Mouse (Mus musculus): ENCODE results near the gene Ankrd65. TPM values are rescaled to one million over a fixed set of nuclear protein-coding genes. Genes with fewer than 3 reads are reported as not detected.

Ankrd65 gene
- total and polyA plus RNA-seq, 3 experiments, result 0.12 TPM; not detected in 2

GRCm38 (mm10) chr4:155785819-155786218, 4.4 kb upstream of the Ankrd65 start, which contains the start of gene Tmem88b:
Tmem88b (minus strand) TSS chr4:155785874.
- Histone ChIP-seq H3K4me3 (ENCODE audit: control insufficient read depth in 1 of 2, insufficient read depth in 1 of 2, low read depth in 2 of 2, low read length in 2 of 2) (peak within 1 kb of the TSS; percentile 73 to 90), H3K79me2 (ENCODE audit: control insufficient read depth, insufficient read depth, low read length, poor library complexity) (no peaks in the 10 kb centered on the region; the same call in 1 of the 2 replicates), H3K27ac (ENCODE audit: control insufficient read depth, low read depth, low read length) (peak within 1 kb of the TSS; percentile 29), H3K9ac (ENCODE audit: control insufficient read depth, low read depth, low read length, poor library complexity, severe bottlenecking) (peak within 1 kb of the TSS; percentile 83), H3K4me1 (ENCODE audit: control insufficient read depth in 1 of 2, insufficient read depth in 2 of 2, low read length in 2 of 2) (peaks cover 14 to 23% of the 10 kb centered on the region in 2 experiments), H3K27me3 (ENCODE audit: control insufficient read depth in 1 of 2, insufficient read depth in 2 of 2, low read length in 2 of 2) (no peaks in the 10 kb centered on the region), H3K36me3 (ENCODE audit: control insufficient read depth in 1 of 2, insufficient read depth in 2 of 2, low read length in 2 of 2) (peaks cover 0 to 19% of the 10 kb centered on the region in 2 experiments; a peak in 2 of 4 replicates), H3K9me3 (replicated peaks; ENCODE audit: insufficient read depth, low read length) (no peaks in the 10 kb centered on the region)
- peak; percentile 80 for DNase-seq (ENCODE audit: low read depth, low spot score)
- TF ChIP-seq TBP (IDR thresholded peaks at IDR 0.05; ENCODE audit: low read depth, low read length) (0 out of 2 replicates have a peak, but pooled peaks have one; percentile 57), TCF12 (IDR thresholded peaks at IDR 0.05; ENCODE audit: low read depth, low read length) (peak; percentile 46; the same call in 1 of the 2 replicates), ZMIZ1 (IDR thresholded peaks at IDR 0.05; ENCODE audit: low read depth, low read length) (no peak), RCOR1 (IDR thresholded peaks at IDR 0.05; ENCODE audit: low read depth, low read length) (0 out of 2 replicates have a peak, but pooled peaks have one; percentile 23), POLR2AphosphoS2 (IDR thresholded peaks at IDR 0.05; ENCODE audit: low read length) (no peak), ZKSCAN1 (IDR thresholded peaks at IDR 0.05; ENCODE audit: low read depth, low read length) (no peak), USF2 (IDR thresholded peaks at IDR 0.05; ENCODE audit: borderline replicate concordance in 1 of 2, insufficient read depth in 1 of 2, low read depth in 1 of 2, low read length in 2 of 2) (no peak), E2F4 (IDR thresholded peaks at IDR 0.05; ENCODE audit: borderline replicate concordance, low read depth, low read length) (no peak), MAFK (IDR thresholded peaks at IDR 0.05; ENCODE audit: borderline replicate concordance, low read depth, low read length) (no peak), GATA1 (IDR thresholded peaks at IDR 0.05; ENCODE audit: low read depth, low read length) (peak; percentile 38; the same call in 1 of the 2 replicates), USF1 (IDR thresholded peaks at IDR 0.05; ENCODE audit: low read depth, low read length) (peak; percentile 64), KAT2A (conservative IDR thresholded peaks at IDR 0.05; ENCODE audit: low read depth, low read length) (no peak), NELFE (IDR thresholded peaks at IDR 0.05; ENCODE audit: low read depth, low read length) (no peak), HCFC1 (IDR thresholded peaks at IDR 0.05; ENCODE audit: low read depth, low read length) (no peak), BHLHE40 (IDR thresholded peaks at IDR 0.05; ENCODE audit: borderline replicate concordance, low read depth, low read length) (no peak), UBTF (IDR thresholded peaks at IDR 0.05; ENCODE audit: borderline replicate concordance, insufficient read depth, low read depth, low read length) (no peak), CHD1 (IDR thresholded peaks at IDR 0.05; ENCODE audit: low read depth, low read length) (no peak), MYB (IDR thresholded peaks at IDR 0.05; ENCODE audit: low read depth, low read length) (no peak), JUND (IDR thresholded peaks at IDR 0.05; ENCODE audit: low read depth, low read length) (no peak), ZC3H11A (IDR thresholded peaks at IDR 0.05; ENCODE audit: low read depth, low read length) (no peak), SIN3A (IDR thresholded peaks at IDR 0.05; ENCODE audit: low read length) (peak; percentile 50; the same call in 1 of the 2 replicates), ETS1 (IDR thresholded peaks at IDR 0.05; ENCODE audit: low read depth, low read length) (peak; percentile 61; the same call in 1 of the 2 replicates), RAD21 (IDR thresholded peaks at IDR 0.05; ENCODE audit: low read depth, low read length) (no peak; the same call in 1 of the 2 replicates), CTCF (IDR thresholded peaks at IDR 0.05 in 2 of 3, conservative IDR thresholded peaks at IDR 0.05 in 1 of 3; ENCODE audit: control insufficient read depth in 1 of 3, insufficient read depth in 1 of 3, low read depth in 2 of 3, low read length in 3 of 3, poor library complexity in 1 of 3, severe bottlenecking in 1 of 3) (peak in 2 of 3 experiments; percentile 32 to 64; a peak in 4 of 6 replicates), CHD2 (IDR thresholded peaks at IDR 0.05; ENCODE audit: low read length) (no peak), ELF1 (IDR thresholded peaks at IDR 0.05; ENCODE audit: low read depth, low read length) (peak; percentile 31; the same call in 1 of the 2 replicates), ZNF384 (IDR thresholded peaks at IDR 0.05; ENCODE audit: low read depth, low read length) (no peak), GABPA (IDR thresholded peaks at IDR 0.05; ENCODE audit: low read depth, low read length) (no peak), MYC (IDR thresholded peaks at IDR 0.05; ENCODE audit: low read depth, low read length) (no peak), NRF1 (IDR thresholded peaks at IDR 0.05; ENCODE audit: insufficient read depth, low read depth, low read length, poor library complexity, severe bottlenecking) (no peak), POLR2A (IDR thresholded peaks at IDR 0.05; ENCODE audit: control insufficient read depth in 1 of 2, insufficient read depth in 1 of 2, low read depth in 1 of 2, low read length in 2 of 2, poor library complexity in 1 of 2) (no peak), MAX (IDR thresholded peaks at IDR 0.05; ENCODE audit: low read length) (0 out of 2 replicates have a peak, but pooled peaks have one; percentile 23), MXI1 (IDR thresholded peaks at IDR 0.05; ENCODE audit: low read depth, low read length) (0 out of 2 replicates have a peak, but pooled peaks have one; percentile 61), MEF2A (IDR thresholded peaks at IDR 0.05; ENCODE audit: extremely low read depth, insufficient replicate concordance, low read depth, low read length, poor library complexity, severe bottlenecking) (no peak), TAL1 (IDR thresholded peaks at IDR 0.05; ENCODE audit: low read length) (no peak), EP300 (IDR thresholded peaks at IDR 0.05; ENCODE audit: low read depth in 1 of 2, low read length in 2 of 2) (peak; percentile 53 to 56; a peak in 1 of 4 replicates), MAZ (IDR thresholded peaks at IDR 0.05; ENCODE audit: low read depth, low read length) (0 out of 2 replicates have a peak, but pooled peaks have one; percentile 38)

Data from MEL (cell line).